Comparison of ENCODE assay signal across 9 mouse cellular contexts in genomic region chr9:34993467-34994211, GRCm38 (mm10).
DNase-seq lines count a peak whose midpoint lies in the region; ATAC-seq and TF ChIP-seq lines count a peak whose summit lies in the region.
"Had no signal": no experiment of that assay in that cellular context is flagged by ENCODE, and none has a peak within 500 bp of the region (broad histone marks: within the 10 kb centered on the region; RNA-seq: fewer than 3 reads in every experiment).

No protein-coding gene starts in this region.

- ATAC-seq in forebrain, embryonic 16.5 days: peak; percentile 54

- H3K27me3 ChIP-seq in ES-Bruce4 (ENCODE audit: control insufficient read depth, insufficient read depth, low read length, poor library complexity, severe bottlenecking): no peaks in the 10 kb centered on the region
- no peaks in the 10 kb centered on the region for H3K27me3 ChIP-seq in forebrain, embryonic 16.5 days (replicated peaks; ENCODE audit: control insufficient read depth, insufficient read depth, low read length)
- H3K27me3 ChIP-seq: liver, embryonic 15.5 days had no signal

- no peaks in the 10 kb centered on the region for H3K36me3 ChIP-seq in ES-Bruce4 (ENCODE audit: control insufficient read depth, insufficient read depth, low read length, poor library complexity, severe bottlenecking)
- H3K36me3 ChIP-seq in forebrain, embryonic 16.5 days (ENCODE audit: control insufficient read depth, insufficient read depth): no peaks in the 10 kb centered on the region
- H3K36me3 ChIP-seq: liver, embryonic 15.5 days had no signal

- DNase-seq in adrenal gland, adult 2 months: peak; percentile 94
- DNase-seq in heart, postnatal 25 days (ENCODE audit: low spot score): peak; percentile 72
- peak; percentile 74 to 88 for DNase-seq in layer of hippocampus, postnatal 14 days (ENCODE audit: low spot score in 2 of 2)
- peak; percentile 73 for DNase-seq in ovary, postnatal 14 days (ENCODE audit: low spot score)
- DNase-seq in spleen, postnatal 10 days (ENCODE audit: low spot score in 2 of 2): no peak
- DNase-seq in liver: no peak

- H3K9me3 ChIP-seq in ES-Bruce4 (replicated peaks; ENCODE audit: control insufficient read depth, insufficient read depth, low read length, poor library complexity, severe bottlenecking): no peaks in the 10 kb centered on the region
- H3K9me3 ChIP-seq in forebrain, embryonic 16.5 days (ENCODE audit: control insufficient read depth, low read length): no peaks in the 10 kb centered on the region
- H3K9me3 ChIP-seq: liver, embryonic 15.5 days had no signal

- TF ChIP-seq EP300 in ES-Bruce4 (IDR thresholded peaks at IDR 0.05; ENCODE audit: insufficient read depth, low read depth, low read length): peak; percentile 76

- WGBS in forebrain, embryonic 16.5 days: 49% methylated on average over 4 of the region's 4 CpGs

- no peak overlapping the region for H3K9ac ChIP-seq in ES-Bruce4 (ENCODE audit: low read depth, poor library complexity, severe bottlenecking)
- H3K9ac ChIP-seq in forebrain, embryonic 16.5 days (replicated peaks; ENCODE audit: low read depth, low read length): no peak overlapping the region
- H3K9ac ChIP-seq: liver, embryonic 15.5 days had no signal

- no peak overlapping the region for H3K4me3 ChIP-seq in ES-Bruce4 (ENCODE audit: low read depth, low read length)
- H3K4me3 ChIP-seq in forebrain, embryonic 16.5 days (replicated peaks; ENCODE audit: low read length): no peak overlapping the region
- H3K4me3 ChIP-seq: liver, embryonic 15.5 days had no signal

- no peak for TF ChIP-seq CTCF in ES-Bruce4 (IDR thresholded peaks at IDR 0.05; ENCODE audit: low read depth, low read length)

- peaks cover 18% of the 10 kb centered on the region for H3K4me1 ChIP-seq in ES-Bruce4 (ENCODE audit: control insufficient read depth, insufficient read depth, low read length)
- H3K4me1 ChIP-seq in forebrain, embryonic 16.5 days (replicated peaks; ENCODE audit: control insufficient read depth, insufficient read depth, low read length): peaks cover 32% of the 10 kb centered on the region
- H3K4me1 ChIP-seq: liver, embryonic 15.5 days had no signal

- H3K4me2 ChIP-seq in forebrain, embryonic 16.5 days (ENCODE audit: low read length): no peak overlapping the region
- H3K4me2 ChIP-seq: liver, embryonic 15.5 days had no signal

- intact Hi-C loops in heart, postnatal 25 days (cut with DNase I): no loop called here

- H3K27ac ChIP-seq in ES-Bruce4 (ENCODE audit: insufficient read depth, low read length): no peak overlapping the region
- no peak overlapping the region for H3K27ac ChIP-seq in forebrain, embryonic 16.5 days (ENCODE audit: low read length)
- H3K27ac ChIP-seq: liver, embryonic 15.5 days had no signal

- TF ChIP-seq POLR2A in ES-Bruce4 (IDR thresholded peaks at IDR 0.05; ENCODE audit: insufficient read depth, low read length): no peak

Comparison
In these comparisons a context has a peak if more than half of its experiments do, and no peak if none do; other contexts are left out.
1. DNase-seq: peak in adrenal gland, adult 2 months (single experiment), heart, postnatal 25 days (single experiment), layer of hippocampus, postnatal 14 days (2 of 2) and ovary, postnatal 14 days (single experiment); none in spleen, postnatal 10 days (0 of 2) and liver (single experiment).